Mouse (Mus musculus): ENCODE results near the gene Pde4a.

The Pde4a gene

GRCm38 (mm10) chr9:21165041-21165951, at the start of gene Pde4a:
Gene Pde4a, plus strand, starts transcription at chr9:21165714.
- peak; percentile 85 for DNase-seq

DNA sequence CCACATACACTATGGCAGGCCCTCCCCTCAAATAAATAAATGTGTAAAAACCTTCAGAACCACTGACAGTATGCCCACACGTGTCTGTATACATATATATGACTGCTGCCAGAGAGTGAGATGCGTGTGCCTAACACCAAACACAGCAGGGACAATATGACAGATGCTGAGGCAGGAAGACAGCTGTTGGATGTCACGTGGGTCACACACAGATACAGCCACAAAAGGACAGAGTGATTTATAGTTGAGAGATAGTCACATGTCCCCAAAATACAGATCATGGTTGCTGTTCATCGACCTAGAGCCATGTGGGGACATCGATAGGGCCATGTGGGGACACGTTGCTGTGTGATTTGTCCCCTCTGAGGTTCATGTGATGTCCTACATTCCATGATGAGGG, 48.4 kb upstream of the Pde4a start:
- DNase-seq = no peak

- no peak for DNase-seq
Observed at GRCm38 (mm10) chr9:21121483-21121882, 44.0 kb upstream of the Pde4a start.

- no peak for DNase-seq
Observed at GRCm38 (mm10) chr9:21124837-21125236, 40.7 kb upstream of the Pde4a start.

DNA sequence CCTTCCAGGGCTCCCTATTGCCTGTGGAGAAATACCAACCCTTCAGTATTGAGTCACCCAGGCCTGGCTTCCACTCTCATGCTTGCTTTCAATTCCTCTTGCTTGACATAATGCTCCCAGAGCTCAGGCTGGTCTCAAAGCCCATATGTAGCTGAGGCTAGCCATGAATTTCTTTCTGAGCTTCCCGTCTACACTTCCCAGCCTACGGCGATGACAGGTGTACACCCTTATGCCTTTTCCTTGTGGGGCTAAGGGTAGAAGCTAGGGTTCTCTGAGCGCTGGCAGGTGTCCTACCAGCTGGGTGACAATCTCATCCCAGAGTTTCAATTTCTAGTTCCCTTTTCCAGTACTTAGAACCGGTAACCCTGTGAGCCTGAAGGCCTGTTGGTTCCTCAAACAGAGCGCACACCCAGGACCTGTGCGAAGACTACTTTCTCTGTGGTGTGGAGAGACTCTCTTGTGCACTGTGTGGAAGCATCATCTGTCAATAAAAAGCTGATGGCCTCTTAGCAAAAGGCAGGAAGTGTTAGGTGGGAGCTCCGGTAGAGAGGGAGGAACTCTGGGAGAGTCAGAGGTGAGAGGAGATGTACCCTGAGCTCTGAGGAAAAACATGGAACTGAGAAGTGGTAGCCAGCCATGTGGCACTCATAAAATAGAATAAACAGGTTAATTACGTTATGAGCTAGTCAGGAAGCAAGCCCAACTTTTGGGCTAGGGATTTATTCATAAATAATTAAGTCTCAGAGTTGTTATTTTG, 39.8 kb upstream of the Pde4a start:
- DNase-seq = no peak

GRCm38 (mm10) chr9:21126259-21126627, 39.3 kb upstream of the Pde4a start:
- no peak for DNase-seq

GRCm38 (mm10) chr9:21131059-21131956, 34.2 kb upstream of the Pde4a start, which contains the start of gene Tyk2:
Gene Tyk2, minus strand, starts transcription at chr9:21131243.
- peak; percentile 83 for DNase-seq

- DNase-seq = no peak
Observed at GRCm38 (mm10) chr9:21132102-21132775, 33.3 kb upstream of the Pde4a start.

DNA sequence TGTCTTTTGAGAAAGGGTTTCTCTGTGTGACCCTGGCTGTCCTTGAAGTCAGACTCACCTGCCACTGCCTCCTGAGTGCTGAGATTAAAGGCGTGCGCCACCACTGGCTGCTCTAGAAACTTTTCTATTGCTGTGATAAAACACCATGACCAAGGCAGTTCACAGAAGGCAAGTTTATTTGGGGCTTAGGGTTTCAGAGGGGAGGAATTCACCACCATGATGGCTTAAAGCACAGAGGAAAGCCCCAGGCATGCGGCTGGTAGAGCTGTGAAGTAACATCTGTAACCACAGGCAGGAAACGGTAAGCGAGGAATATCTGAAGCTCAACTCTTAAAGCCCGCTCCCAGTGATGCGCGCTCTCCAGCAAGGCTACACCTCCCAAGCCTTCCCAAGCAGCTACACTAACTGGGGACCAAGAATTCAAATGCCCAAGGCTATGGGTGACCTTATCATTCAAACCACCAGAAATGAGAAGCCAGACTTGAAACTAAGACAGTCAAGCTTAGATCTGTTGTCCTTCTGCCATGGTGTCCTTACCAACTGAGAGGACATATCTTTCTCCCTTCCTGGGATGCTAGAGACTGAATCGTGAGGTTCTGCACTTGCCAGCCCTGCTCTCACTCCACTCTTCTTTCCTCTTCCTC, 32.3 kb upstream of the Pde4a start:
- DNase-seq = no peak

- DNase-seq = no peak
Observed at GRCm38 (mm10) chr9:21134595-21135328, 30.8 kb upstream of the Pde4a start.

GRCm38 (mm10) chr9:21135329-21135890, 30.1 kb upstream of the Pde4a start:
- no peak for DNase-seq

DNA sequence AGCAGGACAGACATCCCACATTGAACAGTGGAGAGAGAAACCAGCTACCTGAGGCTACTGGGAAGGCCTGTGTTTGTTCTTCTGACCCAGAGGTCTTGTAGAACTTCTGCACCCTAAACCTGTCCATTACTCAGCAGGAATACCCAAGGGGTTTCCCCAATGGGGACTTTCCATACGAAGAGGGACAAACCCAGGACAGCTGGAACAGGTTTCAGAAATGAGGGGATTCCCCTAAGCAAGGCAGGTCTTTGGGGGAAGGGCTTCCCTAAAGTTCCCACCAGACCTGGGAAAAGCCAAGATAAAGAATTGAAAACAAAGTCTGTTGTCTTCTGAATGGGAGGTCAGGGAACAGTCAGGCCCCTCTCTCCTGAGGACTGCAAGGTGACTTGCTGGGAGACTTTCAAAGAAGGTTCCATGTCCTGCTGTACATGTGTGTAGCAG, 29.6 kb upstream of the Pde4a start:
- no peak for DNase-seq

DNA sequence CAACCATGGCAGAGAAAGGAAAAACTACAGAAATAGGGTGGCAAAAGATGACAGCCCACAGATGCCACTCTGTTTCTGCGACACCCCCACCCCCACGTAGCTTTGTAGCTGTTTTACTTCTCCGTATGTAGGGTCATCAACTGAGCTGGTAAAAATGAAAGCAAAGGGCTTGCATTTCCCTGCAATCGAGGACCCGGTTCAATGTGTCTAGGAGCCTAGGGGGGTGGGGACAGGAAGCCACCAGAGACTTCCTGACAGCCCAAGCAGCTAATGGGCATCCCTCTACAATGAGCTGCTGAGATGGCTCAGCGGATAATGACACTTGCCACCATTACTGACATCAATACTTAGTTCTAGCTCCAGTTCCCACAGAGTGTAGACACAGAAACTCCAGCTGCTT, 29.1 kb upstream of the Pde4a start:
- DNase-seq = no peak

GRCm38 (mm10) chr9:21137229-21137628, 28.3 kb upstream of the Pde4a start:
- DNase-seq = peak; percentile 61

- no peak for DNase-seq
Observed at GRCm38 (mm10) chr9:21138386-21138785, 27.1 kb upstream of the Pde4a start.

DNA sequence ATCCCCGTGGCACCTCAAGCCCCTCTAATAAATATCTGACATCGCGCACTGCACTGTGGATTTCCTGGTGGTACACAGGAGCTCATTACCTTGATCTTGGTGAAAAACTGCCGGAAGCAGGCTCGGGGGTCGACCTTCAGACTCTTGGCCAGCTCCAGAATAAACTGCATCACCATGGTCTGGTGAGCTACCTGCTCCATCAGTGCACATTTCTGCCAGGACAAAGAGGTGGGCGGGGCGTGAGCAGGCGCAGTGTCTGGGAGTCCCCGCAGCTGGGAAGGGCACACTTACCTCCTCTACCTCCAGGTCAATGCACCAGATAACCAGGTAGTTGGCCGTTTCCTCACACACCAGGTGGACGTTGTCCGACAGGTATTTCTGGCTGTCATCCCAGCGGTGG, 23.6 kb upstream of the Pde4a start:
- DNase-seq = no peak

GRCm38 (mm10) chr9:21144361-21144760, 21.2 kb upstream of the Pde4a start:
- DNase-seq = no peak

DNA sequence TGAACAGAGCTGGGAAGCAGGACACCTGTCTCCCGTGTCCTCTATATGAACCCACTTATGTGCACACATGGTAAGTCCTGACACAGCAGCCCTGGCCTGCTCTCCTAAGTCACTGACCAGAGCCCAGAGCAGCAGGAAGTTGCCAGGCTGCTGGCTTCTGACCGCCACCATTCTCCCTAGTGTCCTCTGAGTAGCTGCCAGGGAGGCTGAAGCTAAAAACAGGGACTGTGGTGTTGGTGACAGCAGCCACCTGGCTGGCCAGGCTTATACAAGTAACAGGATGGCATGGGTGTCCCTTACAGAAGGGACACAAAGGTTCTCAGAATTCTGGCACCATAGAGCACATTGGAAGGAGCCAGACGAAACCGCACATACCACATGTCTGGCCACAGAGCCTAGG, 20.1 kb upstream of the Pde4a start:
- DNase-seq = no peak

- no peak for DNase-seq
Observed at GRCm38 (mm10) chr9:21146722-21147121, 18.8 kb upstream of the Pde4a start.

DNA sequence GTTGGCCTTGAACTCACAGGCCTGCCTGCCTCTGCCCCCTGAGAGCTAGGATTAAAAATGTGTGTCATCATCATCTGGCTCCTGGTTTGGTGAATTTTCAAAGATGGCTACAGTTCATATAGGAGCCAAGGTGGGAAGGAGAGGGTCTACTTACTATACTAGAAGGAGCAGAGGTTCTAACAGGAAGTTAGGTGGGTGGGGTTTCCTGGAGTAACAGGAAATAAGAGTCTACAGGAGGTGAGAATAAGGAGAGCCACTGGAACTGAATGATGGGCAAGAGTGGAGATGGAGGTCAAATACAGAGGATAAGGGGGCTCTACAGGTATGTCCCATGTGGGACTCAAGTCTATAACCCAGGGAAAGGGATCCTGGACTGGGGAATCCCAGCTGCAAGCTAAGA, 17.1 kb upstream of the Pde4a start:
- DNase-seq = no peak
